Mouse (Mus musculus) liver, embryonic 12.5 days (tissue): ENCODE results near the gene Ifi27l2a. TPM values are rescaled to one million over a fixed set of nuclear protein-coding genes. Genes with fewer than 3 reads are reported as not detected.
A peak's percentile ranks its signal among the peaks of the same experiment; 100 is the strongest.
"Not testable (repeated sequence)": the region's sequence is repeated elsewhere in the genome, so short reads cannot be mapped to it uniquely, and the experiment has no call there.

ENCODE experiments used
- ATAC-seq: fragments of 200-750 bp; cut with Nextera tagmentation; 2 replicates; pipeline ENCODE4 v1.8.0; 2017; ENCODE audit warnings: moderate number of reproducible peaks, mild to moderate bottlenecking, moderate library complexity
- H3K27ac ChIP-seq: fragments of 300-500 bp; sonication (generic); 2 replicates; pipeline ENCODE4 v1.5.1; 2016; ENCODE audit warnings: mild to moderate bottlenecking
- H3K27me3 ChIP-seq: fragments of 300-500 bp; sonication (generic); replicated peaks from 2 replicates; pipeline ENCODE4 v1.6.1; 2016; ENCODE audit warnings: mild to moderate bottlenecking, moderate library complexity
- H3K36me3 ChIP-seq: fragments of 300-500 bp; sonication (generic); 2 replicates; pipeline ENCODE4 v1.6.1; 2016; ENCODE audit warnings: mild to moderate bottlenecking, moderate library complexity
- H3K4me1 ChIP-seq: fragments of 300-500 bp; sonication (generic); 2 replicates; pipeline ENCODE4 v1.6.1; 2016
- H3K4me2 ChIP-seq: fragments of 300-500 bp; sonication (generic); 2 replicates; pipeline ENCODE4 v1.6.1; 2016; ENCODE audit warnings: mild to moderate bottlenecking, moderate library complexity
- H3K4me3 ChIP-seq: fragments of 300-500 bp; sonication (generic); 2 replicates; pipeline ENCODE4 v1.5.1; 2016; ENCODE audit warnings: mild to moderate bottlenecking, moderate library complexity
- H3K9ac ChIP-seq: fragments of 300-500 bp; sonication (generic); 2 replicates; pipeline ENCODE4 v1.6.1; 2016; ENCODE audit warnings: mild to moderate bottlenecking, moderate library complexity
- H3K9me3 ChIP-seq: fragments of 300-500 bp; sonication (generic); replicated peaks from 2 replicates; pipeline ENCODE4 v1.6.1; 2016; ENCODE audit warnings: mild to moderate bottlenecking, moderate library complexity
- WGBS: fragments of 180-500 bp; shearing (Covaris S2); methylation state at CpG from one replicate; pipeline ENCODE4 v1.1.7; 2016; ENCODE audit not compliant: insufficient replicate concordance; 5-methylcytosine and 5-hydroxymethylcytosine counted together
- polyA plus RNA-seq: library from polyadenylated mRNA; unstranded; fragments of >200 nt; fragmentation: Nextera tagmentation; extraction: Ambion mirVana; gene quantifications from 2 replicates; pipeline ENCODE4 v1.2.1, GENCODE M21; 2016

Ifi27l2a gene
- polyA plus RNA-seq, 1 experiment from 2014 or later, result 1.4 TPM

- 54% methylated on average over 3 of the region's 3 CpGs for WGBS
- Histone ChIP-seq H3K9ac (no peak within 1 kb of the TSS), H3K4me1 (no peaks in the 10 kb centered on the region), H3K4me2 (no peak within 1 kb of the TSS), H3K9me3 (no peaks in the 10 kb centered on the region), H3K27me3 (no peaks in the 10 kb centered on the region), H3K4me3 (no peak within 1 kb of the TSS), H3K27ac (no peak within 1 kb of the TSS), H3K36me3 (no peaks in the 10 kb centered on the region)
- no peak for ATAC-seq
These were observed 13.7 kb upstream of the Ifi27l2a start, which contains the start of gene Ifi27l2b for GRCm38 (mm10) chr12:103457140-103457539. Ifi27l2b (minus strand) TSS chr12:103457223.

GRCm38 (mm10) chr12:103456727-103457126 lies 13.2 kb upstream of the Ifi27l2a start:
- not testable (repeated sequence) for H3K4me1 ChIP-seq, H3K4me2 ChIP-seq

GRCm38 (mm10) chr12:103453361-103453760 lies 9.9 kb upstream of the Ifi27l2a start:
- H3K9me3 ChIP-seq, result no peaks in the 10 kb centered on the region
- no peak overlapping the region for H3K9ac ChIP-seq
- H3K27ac ChIP-seq, result no peak overlapping the region
- H3K4me2 ChIP-seq, result no peak overlapping the region
- ATAC-seq, result no peak
- H3K4me3 ChIP-seq, result no peak overlapping the region
- H3K27me3 ChIP-seq, result no peaks in the 10 kb centered on the region
- H3K36me3 ChIP-seq, result no peaks in the 10 kb centered on the region
- H3K4me1 ChIP-seq, result no peaks in the 10 kb centered on the region

More at GRCm38 (mm10) chr12:103456727-103457126, 13.2 kb upstream of the Ifi27l2a start:
- H3K4me3 ChIP-seq, H3K9me3 ChIP-seq, H3K27me3 ChIP-seq, ATAC-seq, H3K36me3 ChIP-seq, H3K9ac ChIP-seq, H3K27ac ChIP-seq: not testable (repeated sequence)
- no CpG with 5 or more reads among the region's 1 CpGs for WGBS

GRCm38 (mm10) chr12:103445060-103445459 lies 1.6 kb upstream of the Ifi27l2a start:
- Histone ChIP-seq H3K36me3 (no peaks in the 10 kb centered on the region), H3K9me3 (no peaks in the 10 kb centered on the region), H3K27ac (no peak overlapping the region), H3K4me2 (no peak overlapping the region), H3K9ac (no peak overlapping the region), H3K4me1 (no peaks in the 10 kb centered on the region), H3K27me3 (no peaks in the 10 kb centered on the region), H3K4me3 (no peak overlapping the region)
- no peak for ATAC-seq
- 57% methylated on average over 3 of the region's 3 CpGs for WGBS

GRCm38 (mm10) chr12:103444261-103444660 lies 781 bp upstream of the Ifi27l2a start:
- not testable (repeated sequence) for H3K4me3 ChIP-seq, H3K9me3 ChIP-seq, H3K9ac ChIP-seq, H3K36me3 ChIP-seq, H3K4me2 ChIP-seq, H3K27ac ChIP-seq, H3K27me3 ChIP-seq, ATAC-seq, H3K4me1 ChIP-seq
- WGBS, result 22% methylated on average over 6 of the region's 7 CpGs

- WGBS, result 86% methylated on average over 1 of the region's 1 CpGs
These were observed 5.9 kb downstream of the Ifi27l2a start for GRCm38 (mm10) chr12:103437601-103438000.

GRCm38 (mm10) chr12:103434861-103435260 lies 8.6 kb downstream of the Ifi27l2a start:
- H3K4me1 ChIP-seq, result no peaks in the 10 kb centered on the region
- H3K27ac ChIP-seq, result no peak overlapping the region
- no peaks in the 10 kb centered on the region for H3K9me3 ChIP-seq
- no peak overlapping the region for H3K4me3 ChIP-seq
- no peaks in the 10 kb centered on the region for H3K27me3 ChIP-seq
- H3K4me2 ChIP-seq, result 0 out of 2 replicates have a peak overlapping the region, but pooled peaks have one; percentile 22
- H3K9ac ChIP-seq, result no peak overlapping the region
- ATAC-seq, result no peak
- H3K36me3 ChIP-seq, result no peaks in the 10 kb centered on the region

More at GRCm38 (mm10) chr12:103437601-103438000, 5.9 kb downstream of the Ifi27l2a start:
- Histone ChIP-seq H3K9me3 (no peaks in the 10 kb centered on the region), H3K27me3 (no peaks in the 10 kb centered on the region), H3K4me1 (no peaks in the 10 kb centered on the region), H3K36me3 (no peaks in the 10 kb centered on the region), H3K9ac (no peak overlapping the region), H3K4me3 (no peak overlapping the region), H3K27ac (no peak overlapping the region), H3K4me2 (no peak overlapping the region)
- ATAC-seq, result no peak

- peak; percentile 77 for ATAC-seq
- Histone ChIP-seq H3K4me2 (peak within 1 kb of the TSS; percentile 22), H3K27me3 (no peaks in the 10 kb centered on the region), H3K27ac (no peak within 1 kb of the TSS), H3K4me1 (no peaks in the 10 kb centered on the region), H3K4me3 (no peak within 1 kb of the TSS), H3K9me3 (no peaks in the 10 kb centered on the region), H3K9ac (no peak within 1 kb of the TSS), H3K36me3 (no peaks in the 10 kb centered on the region)
- WGBS, result 47% methylated on average over 8 of the region's 8 CpGs
These were observed 9.3 kb downstream of the Ifi27l2a start, which contains the start of gene Ifi27 for GRCm38 (mm10) chr12:103433986-103434731. Ifi27 (plus strand) TSS chr12:103434211.

- H3K27me3 ChIP-seq, result no peaks in the 10 kb centered on the region
- H3K4me2 ChIP-seq, result no peak overlapping the region
- no peaks in the 10 kb centered on the region for H3K4me1 ChIP-seq
- H3K27ac ChIP-seq, result no peak overlapping the region
- H3K9ac ChIP-seq, result no peak overlapping the region
- WGBS, result 77% methylated on average over 2 of the region's 2 CpGs
- no peaks in the 10 kb centered on the region for H3K9me3 ChIP-seq
- ATAC-seq, result no peak
- H3K4me3 ChIP-seq, result no peak overlapping the region
- H3K36me3 ChIP-seq, result no peaks in the 10 kb centered on the region
These were observed 10.1 kb downstream of the Ifi27l2a start for GRCm38 (mm10) chr12:103433430-103433829.

- Histone ChIP-seq H3K4me3 (no peak overlapping the region), H3K4me2 (no peak overlapping the region), H3K36me3 (peaks cover 24% of the 10 kb centered on the region), H3K9me3 (0 out of 2 replicates have a peak, but pooled peaks cover 4% of the 10 kb centered on the region), H3K27me3 (no peaks in the 10 kb centered on the region), H3K4me1 (peaks cover 31% of the 10 kb centered on the region), H3K9ac (no peak overlapping the region), H3K27ac (no peak overlapping the region)
- ATAC-seq, result no peak
- WGBS, result 80% methylated on average over 7 of the region's 7 CpGs
These were observed 16.8 kb downstream of the Ifi27l2a start for GRCm38 (mm10) chr12:103426710-103427109.

GRCm38 (mm10) chr12:103425729-103426470 lies 17.6 kb downstream of the Ifi27l2a start, which contains the start of gene Ddx24:
Ddx24 (minus strand) TSS chr12:103425830.
- Histone ChIP-seq H3K27ac (peak within 1 kb of the TSS; percentile 77), H3K9ac (peak within 1 kb of the TSS; percentile 92), H3K4me2 (peak within 1 kb of the TSS; percentile 78), H3K4me1 (peaks cover 39% of the 10 kb centered on the region), H3K36me3 (peaks cover 28% of the 10 kb centered on the region), H3K9me3 (0 out of 2 replicates have a peak, but pooled peaks cover 4% of the 10 kb centered on the region), H3K27me3 (no peaks in the 10 kb centered on the region), H3K4me3 (peak within 1 kb of the TSS; percentile 94)
- peak; percentile 100 for ATAC-seq
- WGBS, result 1% methylated on average over 33 of the region's 33 CpGs
